Comparison of ENCODE assay signal across 12 mouse cellular contexts in genomic region chr15:86229088-86229487, GRCm38 (mm10).
"Had no signal": no experiment of that assay in that cellular context is flagged by ENCODE, and none has a peak within 500 bp of the region (broad histone marks: within the 10 kb centered on the region; RNA-seq: fewer than 3 reads in every experiment).

No protein-coding gene starts in this region.

- ATAC-seq: midbrain, embryonic 16.5 days had no signal

- DNase-seq: kidney, adult 8-10 months; liver; liver, embryonic 13.5 days; liver, postnatal 0 days; lung, postnatal 10 days; right cerebral cortex, postnatal 14 days; thymus, adult 2 months; thymus, postnatal 4 days had no signal

- H3K4me1 ChIP-seq: stomach, embryonic 15.5 days had no signal

- H3K9me3 ChIP-seq: limb, embryonic 12.5 days; liver, embryonic 13.5 days; stomach, embryonic 15.5 days had no signal

- H3K27me3 ChIP-seq: limb, embryonic 12.5 days; liver, embryonic 13.5 days; stomach, embryonic 15.5 days had no signal

- H3K4me3 ChIP-seq: layer of hippocampus, adult 2 months; limb, embryonic 12.5 days; liver, embryonic 13.5 days; stomach, embryonic 15.5 days had no signal

- H3K27ac ChIP-seq: layer of hippocampus, adult 2 months; limb, embryonic 12.5 days; liver, embryonic 13.5 days; stomach, embryonic 15.5 days had no signal

- H3K36me3 ChIP-seq: limb, embryonic 12.5 days; stomach, embryonic 15.5 days had no signal

- H3K4me2 ChIP-seq: limb, embryonic 12.5 days; liver, embryonic 13.5 days; stomach, embryonic 15.5 days had no signal

- H3K9ac ChIP-seq: limb, embryonic 12.5 days; liver, embryonic 13.5 days; liver, postnatal 0 days; stomach, embryonic 15.5 days had no signal
